Mouse (Mus musculus) cerebellum, adult 2 months (tissue): ENCODE data around the gene Ercc6l2.

ENCODE experiments used
- CTCF ChIP-seq: fragments of 200-500 bp; IDR thresholded peaks from 2 replicates; pipeline ENCODE4 v1.5.1; 2011; ENCODE audit warnings: low read depth, mild to moderate bottlenecking, control low read depth, low read length, moderate library complexity, borderline replicate concordance; ENCODE audit not compliant: insufficient read depth
- POLR2A ChIP-seq: fragments of 200-500 bp; IDR thresholded peaks from 2 replicates; pipeline ENCODE4 v1.6.1; 2011; ENCODE audit warnings: low read length, control low read depth, borderline replicate concordance; ENCODE audit not compliant: insufficient read depth

DNA sequence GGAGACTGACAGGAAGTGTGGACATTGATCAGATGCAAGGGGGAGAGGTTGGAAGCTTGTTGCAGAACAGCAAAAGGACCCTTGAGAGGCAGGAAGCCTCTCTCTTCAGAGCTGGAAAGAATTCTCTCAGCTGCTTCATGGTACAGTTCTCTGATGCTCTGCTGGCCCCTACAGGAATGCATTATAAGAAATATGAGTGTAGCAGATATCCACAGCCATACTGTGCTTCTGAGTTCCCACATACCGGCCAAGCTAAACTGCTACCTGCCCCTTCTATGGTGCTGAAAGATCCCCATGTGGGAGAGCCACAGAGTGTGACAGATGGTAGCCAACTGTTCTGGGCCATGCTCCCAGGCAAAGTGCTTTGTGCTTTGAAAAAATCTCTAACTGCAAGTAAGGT lies 114.3 kb downstream of the Ercc6l2 start:
- TF ChIP-seq CTCF (peak; percentile 35; the same call in 1 of the 2 replicates), POLR2A (no peak)
